Mouse (Mus musculus): ENCODE data around the gene Slc16a2.

- TF ChIP-seq CTCF (IDR thresholded peaks at IDR 0.05; ENCODE audit: insufficient read depth, low read length) (no peak), POLR2A (IDR thresholded peaks at IDR 0.05; ENCODE audit: borderline replicate concordance, extremely low read depth, low read depth, low read length) (peak; percentile 86; the same call in 1 of the 2 replicates)
Observed at GRCm38 (mm10) chrX:103821832-103822196, at the start of gene Slc16a2.
